Mouse (Mus musculus) liver, adult 2 months (tissue): ENCODE results near the gene Hnf1a.

Experiments
- CTCF ChIP-seq: fragments of 200-500 bp; IDR thresholded peaks from 2 replicates; pipeline ENCODE4 v1.5.1; 2011; ENCODE audit warnings: low read depth, low read length, control low read depth
- POLR2A ChIP-seq: fragments of 200-500 bp; IDR thresholded peaks from 2 replicates; pipeline ENCODE4 v1.6.1; 2011; ENCODE audit warnings: low read length, control low read depth; ENCODE audit not compliant: insufficient read depth; ENCODE audit errors: extremely low read depth

DNA sequence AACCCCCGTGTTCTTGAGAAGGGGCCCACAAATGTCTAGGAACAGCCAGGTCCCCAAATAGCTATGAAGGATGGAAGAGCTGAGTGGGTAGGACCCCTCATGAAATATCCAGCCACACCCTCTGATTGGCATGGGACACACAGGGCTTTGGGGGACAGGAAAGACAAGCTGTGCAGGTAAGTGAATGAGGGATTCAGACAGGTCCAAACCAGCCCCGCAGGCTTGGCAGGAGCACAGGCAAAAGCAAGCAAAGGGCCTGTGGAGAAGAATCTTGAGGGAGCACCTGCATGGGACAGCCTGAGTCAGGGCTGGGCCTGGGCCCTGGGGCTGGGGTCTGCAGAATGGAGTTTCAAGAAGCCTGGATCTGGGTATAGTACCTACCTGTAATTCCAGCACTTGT is 29.6 kb upstream of the Hnf1a start:
- TF ChIP-seq CTCF (no peak), POLR2A (no peak)
